Mouse (Mus musculus) CH12.LX (cell line): ENCODE data around the gene Nrros. TPM values are rescaled to one million over a fixed set of nuclear protein-coding genes. Genes with fewer than 3 reads are reported as not detected.

Experiments used
- DNase-seq: peaks from one replicate; pipeline ENCODE4 v3.0.0-alpha.2; 2013; ENCODE audit errors: extremely low read depth
- H3K27ac ChIP-seq: 2 replicates; pipeline ENCODE4 v1.5.1; 2012; ENCODE audit warnings: low read depth, mild to moderate bottlenecking, control low read depth, moderate library complexity; ENCODE audit not compliant: insufficient read depth
- H3K27me3 ChIP-seq: replicated peaks from 2 replicates; pipeline ENCODE3; 2012; ENCODE audit warnings: inconsistent platforms
- H3K36me3 ChIP-seq, 2 experiments: replicated peaks in 1 of 2; 2 replicates each; pipeline versions ENCODE3 to v1.6.1; 2012; ENCODE audit warnings: inconsistent platforms in 1 of 2, low read length in 1 of 2, mild to moderate bottlenecking in 1 of 2, mixed read lengths in 1 of 2, moderate library complexity in 1 of 2; ENCODE audit not compliant: control insufficient read depth in 1 of 2, insufficient read depth in 1 of 2
- H3K4me1 ChIP-seq, 2 experiments: 2 replicates each; pipeline ENCODE4 v1.6.1; 2012; ENCODE audit warnings: inconsistent platforms in 1 of 2, moderate library complexity in 1 of 2; ENCODE audit not compliant: insufficient read depth in 2 of 2, control insufficient read depth in 1 of 2
- H3K4me2 ChIP-seq: 2 replicates; pipeline ENCODE4 v1.6.1; 2012; ENCODE audit warnings: low read depth, mild to moderate bottlenecking, control low read depth; ENCODE audit not compliant: poor library complexity, insufficient read depth, severe bottlenecking
- H3K4me3 ChIP-seq, 3 experiments: fragments of 150-350 bp in 1 of 3; sonication (generic) in 1 of 3; replicated peaks in 1 of 3; 2 replicates each; pipeline versions ENCODE3 to v1.5.1; 2011 to 2012; ENCODE audit warnings: low read depth in 2 of 3, low read length in 2 of 3, mild to moderate bottlenecking in 2 of 3, moderate library complexity in 2 of 3, control low read depth in 1 of 3, improper control_type of control experiment in 1 of 3, inconsistent platforms in 1 of 3, mixed read lengths in 1 of 3; ENCODE audit not compliant: poor library complexity in 1 of 3
- H3K79me2 ChIP-seq: replicated peaks from 2 replicates; pipeline ENCODE4 v1.6.1; 2012; ENCODE audit warnings: mild to moderate bottlenecking, moderate library complexity; ENCODE audit not compliant: control insufficient read depth, poor library complexity, insufficient read depth, severe bottlenecking; ENCODE audit errors: extremely low read depth
- H3K9ac ChIP-seq: 2 replicates; pipeline ENCODE4 v1.6.1; 2012; ENCODE audit warnings: low read depth, mild to moderate bottlenecking, control low read depth, moderate library complexity; ENCODE audit not compliant: insufficient read depth
- H3K9me3 ChIP-seq: replicated peaks from 2 replicates; pipeline ENCODE3; 2012; ENCODE audit warnings: low read length, inconsistent platforms, mixed read lengths
- BHLHE40 ChIP-seq: IDR thresholded peaks from 2 replicates; pipeline ENCODE4 v1.6.1; 2011; ENCODE audit warnings: mild to moderate bottlenecking, low read depth, low read length, improper control_type of control experiment
- CHD1 ChIP-seq: IDR thresholded peaks from 2 replicates; pipeline ENCODE4 v1.6.1; 2012; ENCODE audit warnings: low read depth, low read length, improper control_type of control experiment, inconsistent platforms
- CHD2 ChIP-seq: IDR thresholded peaks from 2 replicates; pipeline ENCODE4 v1.6.1; 2011; ENCODE audit warnings: low read length, improper control_type of control experiment
- CTCF ChIP-seq, 2 experiments: IDR thresholded peaks in 1 of 2; conservative IDR thresholded peaks in 1 of 2; 2 replicates each; pipeline ENCODE4 v1.5.1; 2011 to 2012; ENCODE audit warnings: low read depth in 2 of 2, low read length in 2 of 2, improper control_type of control experiment in 1 of 2, inconsistent platforms in 1 of 2, mild to moderate bottlenecking in 1 of 2, moderate library complexity in 1 of 2
- E2F4 ChIP-seq: IDR thresholded peaks from 2 replicates; pipeline ENCODE4 v1.6.1; 2011; ENCODE audit warnings: low read depth, low read length, improper control_type of control experiment; ENCODE audit not compliant: insufficient replicate concordance
- ELF1 ChIP-seq: IDR thresholded peaks from 2 replicates; pipeline ENCODE4 v1.6.1; 2014; ENCODE audit warnings: low read depth, mild to moderate bottlenecking, inconsistent platforms, low read length, improper control_type of control experiment
- EP300 ChIP-seq: IDR thresholded peaks from 2 replicates; pipeline ENCODE4 v1.6.1; 2011; ENCODE audit warnings: low read length, improper control_type of control experiment
- GABPA ChIP-seq: IDR thresholded peaks from 2 replicates; pipeline ENCODE4 v1.6.1; 2012; ENCODE audit warnings: low read depth, low read length, improper control_type of control experiment, inconsistent platforms; ENCODE audit not compliant: insufficient replicate concordance
- IRF4 ChIP-seq: IDR thresholded peaks from 2 replicates; pipeline ENCODE4 v1.6.1; 2014; ENCODE audit warnings: low read depth, mild to moderate bottlenecking, inconsistent platforms, low read length, improper control_type of control experiment
- JUN ChIP-seq: IDR thresholded peaks from 2 replicates; pipeline ENCODE4 v1.6.1; 2011; ENCODE audit warnings: low read depth, mild to moderate bottlenecking, low read length, improper control_type of control experiment, moderate library complexity; ENCODE audit not compliant: insufficient read depth
- JUND ChIP-seq: conservative IDR thresholded peaks from 2 replicates; pipeline ENCODE4 v1.6.1; 2011; ENCODE audit warnings: low read depth, low read length, improper control_type of control experiment
- KAT2A ChIP-seq: IDR thresholded peaks from 2 replicates; pipeline ENCODE4 v1.6.1; 2012; ENCODE audit warnings: low read length, improper control_type of control experiment, inconsistent platforms; ENCODE audit not compliant: insufficient replicate concordance
- MAX ChIP-seq: IDR thresholded peaks from 2 replicates; pipeline ENCODE4 v1.6.1; 2011; ENCODE audit warnings: low read length, improper control_type of control experiment
- MAZ ChIP-seq: IDR thresholded peaks from 2 replicates; pipeline ENCODE4 v1.6.1; 2012; ENCODE audit warnings: low read depth, mild to moderate bottlenecking, inconsistent platforms, low read length, improper control_type of control experiment, moderate library complexity
- MEF2A ChIP-seq: IDR thresholded peaks from 2 replicates; pipeline ENCODE4 v1.6.1; 2014; ENCODE audit warnings: low read depth, mild to moderate bottlenecking, inconsistent platforms, low read length, improper control_type of control experiment, borderline replicate concordance
- MXI1 ChIP-seq: IDR thresholded peaks from 2 replicates; pipeline ENCODE4 v1.6.1; 2011; ENCODE audit warnings: mild to moderate bottlenecking, low read depth, low read length, improper control_type of control experiment
- MYC ChIP-seq: IDR thresholded peaks from 2 replicates; pipeline ENCODE4 v1.6.1; 2011; ENCODE audit warnings: low read depth, mild to moderate bottlenecking, improper control_type of control experiment, low read length
- NELFE ChIP-seq: IDR thresholded peaks from 2 replicates; pipeline ENCODE4 v1.6.1; 2011; ENCODE audit warnings: low read depth, low read length, improper control_type of control experiment
- NRF1 ChIP-seq: IDR thresholded peaks from 2 replicates; pipeline ENCODE4 v1.6.1; 2014; ENCODE audit warnings: low read depth, mild to moderate bottlenecking, inconsistent platforms, low read length, improper control_type of control experiment, moderate library complexity
- PAX5 ChIP-seq: IDR thresholded peaks from 2 replicates; pipeline ENCODE4 v1.6.1; 2012; ENCODE audit warnings: low read length, inconsistent platforms, mixed read lengths
- POLR2A ChIP-seq: IDR thresholded peaks from 2 replicates; pipeline ENCODE4 v1.6.1; 2011; ENCODE audit warnings: low read depth, mild to moderate bottlenecking, improper control_type of control experiment, low read length
- RAD21 ChIP-seq: IDR thresholded peaks from 2 replicates; pipeline ENCODE4 v1.6.1; 2011; ENCODE audit warnings: low read depth, mild to moderate bottlenecking, low read length, improper control_type of control experiment, moderate library complexity
- RCOR1 ChIP-seq: conservative IDR thresholded peaks from 2 replicates; pipeline ENCODE4 v1.6.1; 2012; ENCODE audit warnings: low read depth, mild to moderate bottlenecking, inconsistent platforms, low read length, improper control_type of control experiment
- SIN3A ChIP-seq: IDR thresholded peaks from 2 replicates; pipeline ENCODE4 v1.6.1; 2012; ENCODE audit warnings: low read length, improper control_type of control experiment, inconsistent platforms
- SMC3 ChIP-seq: IDR thresholded peaks from 2 replicates; pipeline ENCODE4 v1.6.1; 2011; ENCODE audit warnings: low read depth, low read length, improper control_type of control experiment
- TBP ChIP-seq: conservative IDR thresholded peaks from 2 replicates; pipeline ENCODE4 v1.6.1; 2011; ENCODE audit warnings: low read depth, low read length, improper control_type of control experiment
- USF2 ChIP-seq: conservative IDR thresholded peaks from 2 replicates; pipeline ENCODE4 v1.6.1; 2011; ENCODE audit warnings: low read depth, low read length, improper control_type of control experiment
- ZKSCAN1 ChIP-seq: IDR thresholded peaks from 2 replicates; pipeline ENCODE4 v1.6.1; 2012; ENCODE audit warnings: low read depth, inconsistent platforms, low read length, improper control_type of control experiment, borderline replicate concordance
- ZMIZ1 ChIP-seq: IDR thresholded peaks from 2 replicates; pipeline ENCODE4 v1.6.1; 2012; ENCODE audit warnings: low read depth, mild to moderate bottlenecking, inconsistent platforms, low read length, improper control_type of control experiment
- ZNF384 ChIP-seq: IDR thresholded peaks from 2 replicates; pipeline ENCODE4 v1.6.1; 2012; ENCODE audit warnings: low read depth, low read length, improper control_type of control experiment, inconsistent platforms
- dilution Hi-C: fragments of 300-500 bp; cut with MboI; formaldehyde crosslinking; loops from 2 replicates; pipeline ENCODE4 v1.14.3; 2020; ENCODE audit warnings: low sequenced_read_pairs; ENCODE audit not compliant: extremely low pct_unique_long_range_greater_than_20kb, extremely low pct_ligation_motif_present
- in situ Hi-C: fragments of 300-500 bp; cut with MboI; formaldehyde crosslinking; loops from 3 replicates; pipeline ENCODE4 v1.14.3; 2019; ENCODE audit warnings: low sequenced_read_pairs, low pct_ligation_motif_present, low pct_unique_long_range_greater_than_20kb, mixed read lengths
- polyA plus RNA-seq: library from polyadenylated mRNA; unstranded; fragments of >175 nt; gene quantifications from 2 replicates; pipeline ENCODE4 v1.2.1, GENCODE M21; 2012; ENCODE audit warnings: low read depth; ENCODE audit not compliant: insufficient read length
- total RNA-seq, 2 experiments: library from RNA; depleted of rRNA; stranded (reverse); fragments of 300-350 nt in 1 of 2; fragments of >200 nt in 1 of 2; gene quantifications; 2 replicates each; pipeline ENCODE4 v1.2.3; 2012 to 2014

Nrros gene
- total and polyA plus RNA-seq, 3 experiments = 49.6 to 71.0 (median 64.3) TPM

- in situ Hi-C loops (loop anchor here (5.0 kb wide), 1 partner anchor 34 kb away; no protein-coding TSS in a partner anchor), dilution Hi-C loops (no loop called here)
- H3K36me3 ChIP-seq = peaks cover 0 to 1% of the 10 kb centered on the region in 2 experiments
- no peak for DNase-seq
- H3K4me2 ChIP-seq = no peak overlapping the region
- no peak overlapping the region for H3K27ac ChIP-seq
- no peak overlapping the region for H3K9ac ChIP-seq
- H3K79me2 ChIP-seq = peaks cover 22% of the 10 kb centered on the region
- H3K27me3 ChIP-seq = no peaks in the 10 kb centered on the region
- TF ChIP-seq ZNF384 (peak; percentile 50; the same call in 1 of the 2 replicates), TBP (no peak)
- peaks cover 7% of the 10 kb centered on the region for H3K9me3 ChIP-seq
- no peak overlapping the region for H3K4me3 ChIP-seq
- H3K4me1 ChIP-seq = peaks cover 25 to 48% of the 10 kb centered on the region in 2 experiments
Measured at GRCm38 (mm10) chr16:32167819-32168545, 2.6 kb upstream of the Nrros start.

- dilution Hi-C loops = no loop called here
- H3K4me2 ChIP-seq = peak overlapping the region; percentile 93
- TF ChIP-seq NELFE (peak; percentile 43; the same call in 1 of the 2 replicates), POLR2A (no peak; the same call in 1 of the 2 replicates), MYC (peak; percentile 88), ZMIZ1 (no peak), E2F4 (no peak), RCOR1 (no peak), JUND (no peak), ZNF384 (no peak), MXI1 (peak; percentile 95), MEF2A (no peak; the same call in 1 of the 2 replicates), PAX5 (no peak), MAX (peak; percentile 94), CTCF (conservative IDR thresholded peaks at IDR 0.05 in 1 of 2, IDR thresholded peaks at IDR 0.05 in 1 of 2; ENCODE audit: low read depth in 2 of 2, low read length in 2 of 2) (no peak), JUN (no peak), ELF1 (0 out of 2 replicates have a peak, but pooled peaks have one; percentile 37), GABPA (no peak), CHD1 (0 out of 2 replicates have a peak, but pooled peaks have one; percentile 45), BHLHE40 (peak; percentile 50), ZKSCAN1 (no peak), NRF1 (no peak), KAT2A (0 out of 2 replicates have a peak, but pooled peaks have one; percentile 32), EP300 (0 out of 2 replicates have a peak, but pooled peaks have one; percentile 6), RAD21 (no peak), CHD2 (peak; percentile 52; the same call in 1 of the 2 replicates), IRF4 (peak; percentile 29; the same call in 1 of the 2 replicates), SMC3 (peak; percentile 11; the same call in 1 of the 2 replicates), USF2 (peak; percentile 54), TBP (0 out of 2 replicates have a peak, but pooled peaks have one; percentile 27), MAZ (peak; percentile 52; the same call in 1 of the 2 replicates), SIN3A (peak; percentile 72)
Measured at GRCm38 (mm10) chr16:32164396-32165027, 882 bp downstream of the Nrros start.

More at GRCm38 (mm10) chr16:32164396-32165027, 882 bp downstream of the Nrros start:
- peak overlapping the region; percentile 78 to 79 (median 79) for H3K4me3 ChIP-seq
- H3K27me3 ChIP-seq = no peaks in the 10 kb centered on the region
- peaks cover 55% of the 10 kb centered on the region for H3K79me2 ChIP-seq
- peaks cover 7% of the 10 kb centered on the region for H3K9me3 ChIP-seq
- H3K9ac ChIP-seq = peak overlapping the region; percentile 85
- H3K27ac ChIP-seq = peak overlapping the region; percentile 82
- peaks cover 16 to 42% of the 10 kb centered on the region in 2 experiments for H3K4me1 ChIP-seq
- in situ Hi-C loops = loop anchor here (5.0 kb wide), 2 partner anchors 37 to 38 kb away; no protein-coding TSS in a partner anchor
- peak; percentile 38 for DNase-seq
- peaks cover 14 to 29% of the 10 kb centered on the region in 2 experiments for H3K36me3 ChIP-seq
